ENCODE assay signal across 7 mouse cellular contexts in genomic region chr6:140424991-140425361, GRCm38 (mm10). TPM values are rescaled to one million over a fixed set of nuclear protein-coding genes. Genes with fewer than 3 reads are reported as not detected.
DNase-seq lines count a peak whose midpoint lies in the region; ATAC-seq and TF ChIP-seq lines count a peak whose summit lies in the region.

No protein-coding gene starts in this region.

- peak overlapping the region; percentile 93 for H3K9ac ChIP-seq in embryonic facial prominence, embryonic 15.5 days
- H3K9ac ChIP-seq in hindbrain, embryonic 15.5 days, result peak overlapping the region; percentile 99
- H3K9ac ChIP-seq in stomach, postnatal 0 days (ENCODE audit: low read length), result peak overlapping the region; percentile 99

- under 1% methylated on average over 17 of the region's 17 CpGs for WGBS in embryonic facial prominence, embryonic 15.5 days
- under 1% methylated on average over 17 of the region's 17 CpGs for WGBS in hindbrain, embryonic 15.5 days
- under 1% methylated on average over 17 of the region's 17 CpGs for WGBS in stomach, postnatal 0 days

- DNase-seq in ES-CJ7 (ENCODE audit: low read depth, low spot score), result peak; percentile 38
- DNase-seq in ZHBTc4 (ENCODE audit: low read depth, low spot score), result peak; percentile 50
- DNase-seq in left cerebral cortex, postnatal 4 days, result peak; percentile 35
- DNase-seq in stomach, postnatal 0 days (ENCODE audit: low spot score), result peak; percentile 70

- TF ChIP-seq EP300 in stomach, postnatal 0 days (optimal IDR thresholded peaks at IDR 0.05), result no peak

- ATAC-seq in embryonic facial prominence, embryonic 15.5 days (ENCODE audit: insufficient number of reproducible peaks, low FRiP score, low TSS enrichment, low read depth), result no peak; the same call in 1 of the 2 replicates
- ATAC-seq in hindbrain, embryonic 15.5 days (ENCODE audit: low FRiP score, low read depth), result 0 out of 2 replicates have a peak, but pooled peaks have one; percentile 4
- peak; percentile 80 for ATAC-seq in stomach, postnatal 0 days (ENCODE audit: low FRiP score, low TSS enrichment)

- no peaks in the 10 kb centered on the region for H3K9me3 ChIP-seq in embryonic facial prominence, embryonic 15.5 days (replicated peaks)
- H3K9me3 ChIP-seq in hindbrain, embryonic 15.5 days, result no peaks in the 10 kb centered on the region
- H3K9me3 ChIP-seq in megakaryocyte, embryonic 14.5 days, result no peaks in the 10 kb centered on the region
- no peaks in the 10 kb centered on the region for H3K9me3 ChIP-seq in stomach, postnatal 0 days (ENCODE audit: control insufficient read depth, low read length)

- peaks cover 12% of the 10 kb centered on the region for H3K4me1 ChIP-seq in embryonic facial prominence, embryonic 15.5 days
- H3K4me1 ChIP-seq in hindbrain, embryonic 15.5 days (replicated peaks), result peaks cover 41% of the 10 kb centered on the region
- peaks cover 18% of the 10 kb centered on the region for H3K4me1 ChIP-seq in megakaryocyte, embryonic 14.5 days
- no peaks in the 10 kb centered on the region for H3K4me1 ChIP-seq in stomach, postnatal 0 days (replicated peaks; ENCODE audit: control insufficient read depth, insufficient read depth)

- peak overlapping the region; percentile 69 for H3K4me3 ChIP-seq in embryonic facial prominence, embryonic 15.5 days (replicated peaks)
- peak overlapping the region; percentile 98 for H3K4me3 ChIP-seq in hindbrain, embryonic 15.5 days
- H3K4me3 ChIP-seq in megakaryocyte, embryonic 14.5 days (replicated peaks), result peak overlapping the region; percentile 95
- H3K4me3 ChIP-seq in stomach, postnatal 0 days (ENCODE audit: low read depth, low read length), result peak overlapping the region; percentile 99

- H3K36me3 ChIP-seq in embryonic facial prominence, embryonic 15.5 days, result peaks cover 11% of the 10 kb centered on the region; the same call in 1 of the 2 replicates
- H3K36me3 ChIP-seq in hindbrain, embryonic 15.5 days, result 0 out of 2 replicates have a peak, but pooled peaks cover 2% of the 10 kb centered on the region
- peaks cover 9% of the 10 kb centered on the region for H3K36me3 ChIP-seq in megakaryocyte, embryonic 14.5 days (replicated peaks; ENCODE audit: low read length)
- H3K36me3 ChIP-seq in stomach, postnatal 0 days (ENCODE audit: control insufficient read depth, insufficient read depth, low read length), result no peaks in the 10 kb centered on the region; the same call in 1 of the 2 replicates

- peak; percentile 51 for TF ChIP-seq CTCF in stomach, postnatal 0 days (IDR thresholded peaks at IDR 0.05; ENCODE audit: low read depth)

- no peaks in the 10 kb centered on the region for H3K27me3 ChIP-seq in embryonic facial prominence, embryonic 15.5 days
- H3K27me3 ChIP-seq in hindbrain, embryonic 15.5 days, result no peaks in the 10 kb centered on the region
- peaks cover 13% of the 10 kb centered on the region for H3K27me3 ChIP-seq in megakaryocyte, embryonic 14.5 days (replicated peaks)
- H3K27me3 ChIP-seq in stomach, postnatal 0 days (ENCODE audit: control insufficient read depth, insufficient read depth, low read length), result no peaks in the 10 kb centered on the region

- peak overlapping the region; percentile 85 for H3K27ac ChIP-seq in embryonic facial prominence, embryonic 15.5 days (replicated peaks)
- peak overlapping the region; percentile 96 for H3K27ac ChIP-seq in hindbrain, embryonic 15.5 days (replicated peaks)
- H3K27ac ChIP-seq in stomach, postnatal 0 days (replicated peaks), result peak overlapping the region; percentile 98

- H3K4me2 ChIP-seq in embryonic facial prominence, embryonic 15.5 days (replicated peaks), result peak overlapping the region; percentile 78
- H3K4me2 ChIP-seq in hindbrain, embryonic 15.5 days, result peak overlapping the region; percentile 65
- peak overlapping the region; percentile 78 for H3K4me2 ChIP-seq in stomach, postnatal 0 days (replicated peaks; ENCODE audit: low read depth)

- intact Hi-C loops in left cerebral cortex, postnatal 4 days (cut with DNase I), result loop anchor here (5.0 to 10.0 kb wide), 3 partner anchors 130 to 643 kb away; no protein-coding TSS in a partner anchor

RNA-seq across cellular contexts. Expression of gene Plekha5, which starts 1.1 kb away (rescaled TPM):
- polyA plus RNA-seq in embryonic facial prominence, embryonic 15.5 days (2015; fragmentation: Nextera tagmentation; extraction: Ambion mirVana), result 50.4 and 51.5 TPM in 2 replicates
- polyA plus RNA-seq in hindbrain, embryonic 15.5 days (2015; fragmentation: Nextera tagmentation; extraction: Ambion mirVana), result 38.1 and 40.3 TPM in 2 replicates
- total RNA-seq in left cerebral cortex, postnatal 4 days (2021), result 10 to 100 TPM; 82.0 to 94.6 TPM
- polyA plus RNA-seq in megakaryocyte, embryonic 14.5 days (2012; ENCODE audit: insufficient read depth, low replicate concordance), result 1.9 and 2.2 TPM in 2 replicates
- polyA plus RNA-seq in stomach, postnatal 0 days (2015; fragmentation: Nextera tagmentation; extraction: Ambion mirVana), result 23.1 and 24.2 TPM in 2 replicates
